Mouse (Mus musculus) c-Kit-negative CD71-positive TER-119-positive erythroid progenitor cells, embryonic 14.5 days (primary cell): ENCODE results near the gene Calca.
"Not testable (repeated sequence)": the region's sequence is repeated elsewhere in the genome, so short reads cannot be mapped to it uniquely, and the experiment has no call there.

Experiments used
- DNase-seq: peaks from one replicate; pipeline ENCODE4 v3.0.0-alpha.2; 2013; ENCODE audit warnings: low read depth, low spot score

Gene Calca

DNA sequence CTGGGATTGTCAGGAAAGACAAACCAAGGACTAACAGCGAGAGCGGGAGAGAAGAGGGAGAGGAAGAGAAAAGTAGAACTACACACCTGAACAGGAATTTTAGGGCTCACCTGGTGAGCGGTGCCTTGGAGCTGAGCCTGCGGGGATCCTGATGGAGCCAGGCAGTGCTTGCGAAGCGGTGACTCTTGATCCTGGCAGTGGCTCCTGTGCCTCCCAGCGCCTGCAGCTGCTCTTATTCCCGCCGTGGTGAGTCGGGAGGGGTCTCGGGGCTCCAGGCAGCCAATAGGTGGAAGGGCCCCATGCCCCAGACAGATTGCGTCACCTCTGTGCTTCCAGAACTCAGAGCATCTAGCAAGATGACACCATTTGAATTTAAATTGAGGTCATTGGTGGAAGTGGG, at the start of gene Calca:
Gene Calca, minus strand, starts transcription at position 256 of the 400 bp plus-strand sequence.
- DNase-seq = no peak

GRCm38 (mm10) chr7:114672697-114673096, 36.5 kb upstream of the Calca start:
- no peak for DNase-seq

GRCm38 (mm10) chr7:114671405-114671804, 35.2 kb upstream of the Calca start:
- no peak for DNase-seq

DNA sequence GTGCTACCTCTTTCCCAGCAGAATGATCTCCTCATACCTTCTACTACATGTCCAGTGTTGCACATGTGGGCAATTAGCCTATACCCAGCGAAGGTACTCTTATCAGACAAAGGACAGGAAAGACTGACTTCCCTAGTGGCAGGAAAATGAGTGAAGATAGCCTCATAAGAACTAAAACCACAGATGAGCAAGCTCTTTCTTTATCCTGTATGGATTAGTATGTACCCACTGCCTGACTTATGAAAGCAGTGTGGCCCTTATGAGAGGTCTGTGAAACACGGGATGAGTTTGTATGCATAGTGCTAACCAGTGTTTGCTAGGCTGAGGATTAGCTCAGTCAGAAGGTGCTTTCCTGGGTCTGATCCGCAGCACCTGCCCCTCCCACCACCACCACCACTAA, 13.6 kb upstream of the Calca start:
- DNase-seq = no peak

- no peak for DNase-seq
Measured at GRCm38 (mm10) chr7:114648791-114649190, 12.6 kb upstream of the Calca start.

DNA sequence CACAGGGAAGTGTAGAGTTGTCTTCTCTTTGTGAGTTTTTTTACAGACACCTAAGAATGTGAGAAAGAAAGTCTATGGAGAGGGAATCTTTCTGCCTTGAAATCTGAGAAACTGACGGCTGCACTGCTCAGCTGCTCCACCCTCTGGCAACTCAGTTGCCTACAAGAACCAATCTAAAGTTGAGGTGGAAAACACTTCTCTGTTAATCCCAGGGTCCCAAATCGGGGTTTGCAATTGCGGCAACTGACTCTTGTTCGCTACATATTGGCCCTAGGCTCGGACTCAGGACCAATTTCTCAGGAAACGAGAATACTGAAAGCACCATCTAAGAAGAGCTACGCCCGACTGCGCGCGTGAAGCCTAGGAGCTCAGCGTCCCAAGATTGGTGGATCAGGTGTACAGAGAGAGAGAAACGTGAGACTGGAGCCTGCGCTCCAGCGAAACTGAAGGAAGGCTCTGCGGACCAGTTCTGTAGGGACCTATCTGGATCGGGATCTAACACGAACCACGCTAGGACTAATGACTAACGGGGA, 522 bp downstream of the Calca start:
- DNase-seq = no peak

- DNase-seq = no peak
Measured at GRCm38 (mm10) chr7:114634386-114634785, 1.8 kb downstream of the Calca start.

- no peak for DNase-seq
Measured at GRCm38 (mm10) chr7:114625966-114626365, 10.2 kb downstream of the Calca start.

- no peak for DNase-seq
Measured at GRCm38 (mm10) chr7:114616759-114617158, 19.4 kb downstream of the Calca start.

DNA sequence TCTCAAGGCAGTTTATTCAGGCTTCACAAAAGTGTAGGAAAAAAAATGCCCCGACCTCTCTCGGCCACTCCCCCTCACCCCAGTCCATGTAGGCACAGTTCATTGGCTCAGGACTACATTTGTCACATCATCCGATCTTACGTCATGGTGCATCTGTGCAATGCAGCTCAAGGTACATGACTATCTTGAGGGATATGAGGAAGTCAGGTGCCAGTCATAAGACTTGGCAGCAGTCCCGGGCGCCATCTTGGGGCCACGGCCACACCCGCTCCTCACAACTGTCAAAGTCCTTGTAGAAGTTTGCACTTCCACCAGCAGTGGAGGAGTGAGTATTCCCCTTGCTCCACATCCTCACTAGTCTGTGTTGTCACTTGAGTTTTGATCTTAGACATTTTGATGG, 41.8 kb downstream of the Calca start:
- DNase-seq = not testable (repeated sequence)

- DNase-seq = no peak
Measured at GRCm38 (mm10) chr7:114582441-114582840, 53.7 kb downstream of the Calca start.
